15 mouse cellular contexts compared by ENCODE assay signal in the genomic region with DNA sequence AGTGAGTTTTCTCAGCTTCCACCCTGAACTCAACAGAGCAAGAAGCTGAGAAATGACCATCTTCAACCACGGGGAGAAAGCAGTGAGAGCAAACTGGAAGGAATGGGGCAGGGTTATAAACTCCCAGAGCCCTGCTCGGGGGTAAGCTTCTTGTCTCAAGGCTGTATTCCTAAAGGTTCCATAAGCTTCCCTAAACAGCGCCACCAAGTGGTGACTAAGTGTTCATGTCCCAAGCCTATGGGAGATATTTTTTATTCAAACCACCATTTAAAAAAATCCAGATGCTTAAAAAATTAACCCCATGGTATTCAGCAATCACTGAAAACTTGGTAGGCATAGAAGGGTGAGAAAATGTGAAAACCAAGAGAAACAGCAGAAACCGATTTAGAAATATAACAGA.
"Had no signal": no experiment of that assay in that cellular context is flagged by ENCODE, and none has a peak within 500 bp of the region (broad histone marks: within the 10 kb centered on the region; RNA-seq: fewer than 3 reads in every experiment).

No protein-coding gene starts in this region.

- H3K9ac ChIP-seq: limb, embryonic 12.5 days; liver, embryonic 13.5 days; midbrain, embryonic 12.5 days; neural tube, embryonic 13.5 days; stomach, embryonic 15.5 days had no signal

- H3K36me3 ChIP-seq: limb, embryonic 12.5 days; liver, embryonic 13.5 days; midbrain, embryonic 12.5 days; neural tube, embryonic 13.5 days; stomach, embryonic 15.5 days had no signal

- H3K4me1 ChIP-seq: limb, embryonic 12.5 days; liver, embryonic 13.5 days; midbrain, embryonic 12.5 days; neural tube, embryonic 13.5 days; stomach, embryonic 15.5 days had no signal

- H3K27me3 ChIP-seq: limb, embryonic 12.5 days; liver, embryonic 13.5 days; midbrain, embryonic 12.5 days; neural tube, embryonic 13.5 days; stomach, embryonic 15.5 days had no signal

- DNase-seq: kidney, adult 8-10 months; kidney, postnatal 4 days; liver; liver, embryonic 13.5 days; lung, adult 18-20 months; lung, postnatal 10 days; retina, postnatal 1 day; thymus, adult 2 months; thymus, postnatal 25 days had no signal

- H3K27ac ChIP-seq: kidney, postnatal 0 days; limb, embryonic 12.5 days; liver, embryonic 13.5 days; midbrain, embryonic 12.5 days; neural tube, embryonic 13.5 days; stomach, embryonic 15.5 days had no signal

- H3K4me2 ChIP-seq: limb, embryonic 12.5 days; liver, embryonic 13.5 days; midbrain, embryonic 12.5 days; neural tube, embryonic 13.5 days; stomach, embryonic 15.5 days had no signal

- H3K9me3 ChIP-seq: neural tube, embryonic 13.5 days; stomach, embryonic 15.5 days had no signal

- ATAC-seq: midbrain, embryonic 16.5 days had no signal

- H3K4me3 ChIP-seq: limb, embryonic 12.5 days; liver, embryonic 13.5 days; midbrain, embryonic 12.5 days; neural tube, embryonic 13.5 days; stomach, embryonic 15.5 days had no signal
